Comparison of ENCODE assay signal across 13 mouse cellular contexts in genomic region chr14:55479629-55480028, GRCm38 (mm10). TPM values are rescaled to one million over a fixed set of nuclear protein-coding genes. Genes with fewer than 3 reads are reported as not detected.
DNase-seq lines count a peak whose midpoint lies in the region; ATAC-seq and TF ChIP-seq lines count a peak whose summit lies in the region.
"Had no signal": no experiment of that assay in that cellular context is flagged by ENCODE, and none has a peak within 500 bp of the region (broad histone marks: within the 10 kb centered on the region; RNA-seq: fewer than 3 reads in every experiment).

No protein-coding gene starts in this region.

- 92% methylated on average over 10 of the region's 10 CpGs for WGBS in embryonic facial prominence, embryonic 12.5 days
- 91% methylated on average over 10 of the region's 10 CpGs for WGBS in embryonic facial prominence, embryonic 10.5 days
- WGBS in hindbrain, embryonic 15.5 days = 92% methylated on average over 10 of the region's 10 CpGs
- 95% methylated on average over 10 of the region's 10 CpGs for WGBS in hindbrain, postnatal 0 days
- 90% methylated on average over 10 of the region's 10 CpGs for WGBS in liver, embryonic 11.5 days

- no peaks in the 10 kb centered on the region for H3K27me3 ChIP-seq in embryonic facial prominence, embryonic 12.5 days
- no peaks in the 10 kb centered on the region for H3K27me3 ChIP-seq in embryonic facial prominence, embryonic 10.5 days (replicated peaks; ENCODE audit: low read depth, poor library complexity, severe bottlenecking)
- H3K27me3 ChIP-seq in hindbrain, embryonic 15.5 days = no peaks in the 10 kb centered on the region
- H3K27me3 ChIP-seq in hindbrain, postnatal 0 days (ENCODE audit: insufficient read depth, low read length) = no peaks in the 10 kb centered on the region
- no peaks in the 10 kb centered on the region for H3K27me3 ChIP-seq in liver, embryonic 11.5 days (replicated peaks; ENCODE audit: control insufficient read depth, insufficient read depth, low read length)

- in situ Hi-C loops in ES-E14 (cut with MboI; ENCODE audit: low sequenced_read_pairs in 2 of 2, unreplicated experiment in 2 of 2) = no loop called here

- H3K4me2 ChIP-seq in embryonic facial prominence, embryonic 12.5 days (replicated peaks) = peak overlapping the region; percentile 54
- H3K4me2 ChIP-seq in hindbrain, embryonic 15.5 days = no peak overlapping the region
- no peak overlapping the region for H3K4me2 ChIP-seq in hindbrain, postnatal 0 days (ENCODE audit: low read depth, low read length)
- H3K4me2 ChIP-seq in liver, embryonic 11.5 days = peak overlapping the region; percentile 69

- H3K9me3 ChIP-seq in embryonic facial prominence, embryonic 12.5 days = no peaks in the 10 kb centered on the region
- no peaks in the 10 kb centered on the region for H3K9me3 ChIP-seq in embryonic facial prominence, embryonic 10.5 days
- no peaks in the 10 kb centered on the region for H3K9me3 ChIP-seq in hindbrain, embryonic 15.5 days
- H3K9me3 ChIP-seq in hindbrain, postnatal 0 days (ENCODE audit: low read length) = no peaks in the 10 kb centered on the region
- no peaks in the 10 kb centered on the region for H3K9me3 ChIP-seq in ES-E14 (ENCODE audit: control insufficient read depth, insufficient read depth, low read depth, low read length)
- H3K9me3 ChIP-seq in liver, embryonic 11.5 days (ENCODE audit: control insufficient read depth, low read length) = no peaks in the 10 kb centered on the region

- no peak for ATAC-seq in embryonic facial prominence, embryonic 12.5 days (ENCODE audit: insufficient number of reproducible peaks, insufficient read depth, low FRiP score, low TSS enrichment)
- ATAC-seq in hindbrain, embryonic 15.5 days (ENCODE audit: low FRiP score, low read depth) = no peak
- no peak for ATAC-seq in hindbrain, postnatal 0 days
- ATAC-seq in liver, embryonic 11.5 days (replicated peaks; ENCODE audit: low FRiP score) = no peak
- no peak for ATAC-seq in erythroid progenitor cell, adult 5-6 weeks (replicated peaks; ENCODE audit: low FRiP score, poor library complexity, severe bottlenecking)

- no peak overlapping the region for H3K9ac ChIP-seq in embryonic facial prominence, embryonic 12.5 days
- no peak overlapping the region for H3K9ac ChIP-seq in hindbrain, embryonic 15.5 days
- no peak overlapping the region for H3K9ac ChIP-seq in hindbrain, postnatal 0 days (replicated peaks; ENCODE audit: low read length)
- 0 out of 2 replicates have a peak overlapping the region, but pooled peaks have one; percentile 33 for H3K9ac ChIP-seq in ES-E14 (ENCODE audit: insufficient read depth, low read depth, low read length, poor library complexity, severe bottlenecking)
- H3K9ac ChIP-seq in liver, embryonic 11.5 days (ENCODE audit: low read depth, low read length) = no peak overlapping the region

- H3K36me3 ChIP-seq in embryonic facial prominence, embryonic 12.5 days = no peaks in the 10 kb centered on the region
- 0 out of 2 replicates have a peak, but pooled peaks cover 18% of the 10 kb centered on the region for H3K36me3 ChIP-seq in embryonic facial prominence, embryonic 10.5 days (replicated peaks)
- H3K36me3 ChIP-seq in hindbrain, embryonic 15.5 days = no peaks in the 10 kb centered on the region
- H3K36me3 ChIP-seq in hindbrain, postnatal 0 days (ENCODE audit: insufficient read depth, low read length) = no peaks in the 10 kb centered on the region
- H3K36me3 ChIP-seq in ES-E14 (ENCODE audit: control insufficient read depth, insufficient read depth, low read length, poor library complexity, severe bottlenecking) = no peaks in the 10 kb centered on the region
- H3K36me3 ChIP-seq in liver, embryonic 11.5 days (ENCODE audit: control insufficient read depth, insufficient read depth, low read length) = no peaks in the 10 kb centered on the region; the same call in 1 of the 2 replicates

- H3K4me1 ChIP-seq in embryonic facial prominence, embryonic 12.5 days = peaks cover 6% of the 10 kb centered on the region; the same call in 1 of the 2 replicates
- H3K4me1 ChIP-seq in embryonic facial prominence, embryonic 10.5 days = peaks cover 25% of the 10 kb centered on the region
- peaks cover 11% of the 10 kb centered on the region; the same call in 1 of the 2 replicates for H3K4me1 ChIP-seq in hindbrain, embryonic 15.5 days (replicated peaks)
- no peaks in the 10 kb centered on the region for H3K4me1 ChIP-seq in hindbrain, postnatal 0 days (ENCODE audit: insufficient read depth, low read length)
- H3K4me1 ChIP-seq in ES-E14 (ENCODE audit: control insufficient read depth in 2 of 2, insufficient read depth in 2 of 2, low read length in 2 of 2, poor library complexity in 1 of 2) = peaks cover 0 to 4% of the 10 kb centered on the region in 2 experiments; a peak in 1 of 4 replicates
- H3K4me1 ChIP-seq in liver, embryonic 11.5 days (replicated peaks; ENCODE audit: control insufficient read depth, insufficient read depth, low read length) = peaks cover 26% of the 10 kb centered on the region

- no peak for TF ChIP-seq CTCF in hindbrain, postnatal 0 days (IDR thresholded peaks at IDR 0.05; ENCODE audit: low read depth)

- no peak overlapping the region for H3K27ac ChIP-seq in embryonic facial prominence, embryonic 12.5 days
- H3K27ac ChIP-seq in embryonic facial prominence, embryonic 10.5 days (replicated peaks) = no peak overlapping the region
- H3K27ac ChIP-seq in hindbrain, embryonic 15.5 days (replicated peaks) = no peak overlapping the region
- H3K27ac ChIP-seq in hindbrain, postnatal 0 days = no peak overlapping the region
- no peak overlapping the region for H3K27ac ChIP-seq in ES-E14 (ENCODE audit: insufficient read depth, low read depth, low read length, poor library complexity, severe bottlenecking)
- no peak overlapping the region for H3K27ac ChIP-seq in liver, embryonic 11.5 days (ENCODE audit: low read depth, low read length)

- H3K4me3 ChIP-seq in embryonic facial prominence, embryonic 12.5 days = no peak overlapping the region
- no peak overlapping the region for H3K4me3 ChIP-seq in embryonic facial prominence, embryonic 10.5 days
- peak overlapping the region; percentile 54; the same call in 1 of the 2 replicates for H3K4me3 ChIP-seq in hindbrain, embryonic 15.5 days
- H3K4me3 ChIP-seq in hindbrain, postnatal 0 days (ENCODE audit: low read length) = no peak overlapping the region
- no peak overlapping the region for H3K4me3 ChIP-seq in ES-E14 (ENCODE audit: insufficient read depth in 1 of 2, low read depth in 1 of 2, low read length in 2 of 2, poor library complexity in 1 of 2, severe bottlenecking in 1 of 2)
- peak overlapping the region; percentile 65; the same call in 1 of the 2 replicates for H3K4me3 ChIP-seq in liver, embryonic 11.5 days (ENCODE audit: low read depth, low read length)

- no peak for DNase-seq in embryonic facial prominence, embryonic 10.5 days (ENCODE audit: low spot score)
- no peak for DNase-seq in hindbrain, postnatal 0 days (ENCODE audit: low spot score)
- no peak for DNase-seq in ES-E14 (ENCODE audit: low read depth, low spot score)
- no peak for DNase-seq in liver, embryonic 11.5 days (ENCODE audit: low spot score)
- DNase-seq in yolk sac, embryonic 10.5 days (ENCODE audit: low spot score) = no peak

RNA-seq across cellular contexts. Expression of gene Dhrs4, which starts 1.1 kb away (rescaled TPM):
- polyA plus RNA-seq in embryonic facial prominence, embryonic 12.5 days (2016; fragmentation: Nextera tagmentation; extraction: Ambion mirVana) = 88.7 and 92.1 TPM in 2 replicates
- polyA plus RNA-seq in embryonic facial prominence, embryonic 10.5 days (2016; fragmentation: Nextera tagmentation; extraction: Ambion mirVana) = 77.3 and 88.4 TPM in 2 replicates
- 25.2 and 26.3 TPM in 2 replicates for polyA plus RNA-seq in hindbrain, embryonic 15.5 days (2015; fragmentation: Nextera tagmentation; extraction: Ambion mirVana)
- total RNA-seq in hindbrain, postnatal 0 days (2014; rRNA removed) = 15.8 and 18.4 TPM in 2 replicates
- 28.1 and 29.6 TPM in 2 replicates for polyA plus RNA-seq in hindbrain, postnatal 0 days (2015; fragmentation: Nextera tagmentation; extraction: Ambion mirVana)
- 14.6 and 14.9 TPM in 2 replicates for total RNA-seq in ES-E14 (2012; rRNA removed)
- polyA plus RNA-seq in liver, embryonic 11.5 days (2014; fragmentation: Nextera tagmentation; extraction: Ambion mirVana) = 58.7 and 59.4 TPM in 2 replicates
- 15.5 and 26.4 TPM in 2 replicates for total RNA-seq in erythroid progenitor cell, adult 5-6 weeks (2015; ENCODE audit: low replicate concordance)
- 21.8 and 34.7 TPM in 2 replicates for total RNA-seq in erythroid progenitor cell, adult 5-6 weeks (2017; ENCODE audit: low replicate concordance)

RNA-seq across cellular contexts. Expression of gene Carmil3, which starts 10.8 kb away (rescaled TPM):
- 6.2 TPM in 2 replicates for polyA plus RNA-seq in embryonic facial prominence, embryonic 12.5 days (2016; fragmentation: Nextera tagmentation; extraction: Ambion mirVana)
- 3.4 and 3.5 TPM in 2 replicates for polyA plus RNA-seq in embryonic facial prominence, embryonic 10.5 days (2016; fragmentation: Nextera tagmentation; extraction: Ambion mirVana)
- polyA plus RNA-seq in hindbrain, embryonic 15.5 days (2015; fragmentation: Nextera tagmentation; extraction: Ambion mirVana) = 26.3 and 30.5 TPM in 2 replicates
- 90.5 and 120 TPM in 2 replicates for total RNA-seq in hindbrain, postnatal 0 days (2014; rRNA removed)
- polyA plus RNA-seq in hindbrain, postnatal 0 days (2015; fragmentation: Nextera tagmentation; extraction: Ambion mirVana) = 23.8 and 25.2 TPM in 2 replicates
- 0.58 and 1.1 TPM in 2 replicates for total RNA-seq in ES-E14 (2012; rRNA removed)
- polyA plus RNA-seq in liver, embryonic 11.5 days (2014; fragmentation: Nextera tagmentation; extraction: Ambion mirVana) = 2.7 and 3.0 TPM in 2 replicates
- total RNA-seq in erythroid progenitor cell, adult 5-6 weeks (2015; ENCODE audit: low replicate concordance) = 0.42 TPM in 1 of 2 replicates, not detected in the other
- total RNA-seq in erythroid progenitor cell, adult 5-6 weeks (2017; ENCODE audit: low replicate concordance) = 0.13 TPM in 1 of 2 replicates, not detected in the other

RNA-seq across cellular contexts. Expression of gene Cpne6, which starts 30.6 kb away (rescaled TPM):
- 0.55 and 0.90 TPM in 2 replicates for polyA plus RNA-seq in embryonic facial prominence, embryonic 12.5 days (2016; fragmentation: Nextera tagmentation; extraction: Ambion mirVana)
- 0.59 and 0.64 TPM in 2 replicates for polyA plus RNA-seq in embryonic facial prominence, embryonic 10.5 days (2016; fragmentation: Nextera tagmentation; extraction: Ambion mirVana)
- 6.4 and 9.9 TPM in 2 replicates for polyA plus RNA-seq in hindbrain, embryonic 15.5 days (2015; fragmentation: Nextera tagmentation; extraction: Ambion mirVana)
- total RNA-seq in hindbrain, postnatal 0 days (2014; rRNA removed) = 8.3 and 19.7 TPM in 2 replicates
- 25.3 and 28.0 TPM in 2 replicates for polyA plus RNA-seq in hindbrain, postnatal 0 days (2015; fragmentation: Nextera tagmentation; extraction: Ambion mirVana)
- 0.21 TPM in 1 of 2 replicates, not detected in the other for total RNA-seq in ES-E14 (2012; rRNA removed)
- polyA plus RNA-seq in liver, embryonic 11.5 days (2014; fragmentation: Nextera tagmentation; extraction: Ambion mirVana) = 0.16 and 0.49 TPM in 2 replicates
- not detected in 2 replicates for total RNA-seq in erythroid progenitor cell, adult 5-6 weeks (2015; ENCODE audit: low replicate concordance)
- total RNA-seq in erythroid progenitor cell, adult 5-6 weeks (2017; ENCODE audit: low replicate concordance) = not detected in 2 replicates
- total RNA-seq: gastrocnemius, adult 2 months; heart, postnatal 36 days had no signal
- polyA plus RNA-seq: lung, postnatal 0 days had no signal

RNA-seq across cellular contexts. Expression of gene Nrl, which starts 45.2 kb away (rescaled TPM):
- polyA plus RNA-seq in embryonic facial prominence, embryonic 12.5 days (2016; fragmentation: Nextera tagmentation; extraction: Ambion mirVana) = 0.11 TPM in 1 of 2 replicates, not detected in the other
- polyA plus RNA-seq in embryonic facial prominence, embryonic 10.5 days (2016; fragmentation: Nextera tagmentation; extraction: Ambion mirVana) = 0.05 TPM in 1 of 2 replicates, not detected in the other
- 0.10 and 0.22 TPM in 2 replicates for polyA plus RNA-seq in hindbrain, embryonic 15.5 days (2015; fragmentation: Nextera tagmentation; extraction: Ambion mirVana)
- 4.4 and 7.1 TPM in 2 replicates for total RNA-seq in hindbrain, postnatal 0 days (2014; rRNA removed)
- 0.23 and 0.33 TPM in 2 replicates for polyA plus RNA-seq in hindbrain, postnatal 0 days (2015; fragmentation: Nextera tagmentation; extraction: Ambion mirVana)
- not detected in 2 replicates for total RNA-seq in ES-E14 (2012; rRNA removed)
- polyA plus RNA-seq in liver, embryonic 11.5 days (2014; fragmentation: Nextera tagmentation; extraction: Ambion mirVana) = not detected in 2 replicates
- 0.84 TPM in 1 of 2 replicates, not detected in the other for total RNA-seq in erythroid progenitor cell, adult 5-6 weeks (2015; ENCODE audit: low replicate concordance)
- 0.51 and 0.98 TPM in 2 replicates for total RNA-seq in erythroid progenitor cell, adult 5-6 weeks (2017; ENCODE audit: low replicate concordance)
- total RNA-seq: adrenal gland, adult 8-10 months; gastrocnemius, adult 2 months; heart, postnatal 36 days had no signal
- polyA plus RNA-seq: lung, postnatal 0 days; urinary bladder, adult 2 months had no signal

Comparison
In these comparisons a context has a peak if more than half of its experiments do, and no peak if none do; other contexts are left out.
1. H3K4me3 ChIP-seq: peak in hindbrain, embryonic 15.5 days (single experiment) and liver, embryonic 11.5 days (single experiment); none in embryonic facial prominence, embryonic 12.5 days (single experiment), embryonic facial prominence, embryonic 10.5 days (single experiment), hindbrain, postnatal 0 days (single experiment) and ES-E14 (0 of 2).
2. H3K4me2 ChIP-seq: peak in embryonic facial prominence, embryonic 12.5 days (single experiment) and liver, embryonic 11.5 days (single experiment); none in hindbrain, embryonic 15.5 days (single experiment) and hindbrain, postnatal 0 days (single experiment).